Mouse (Mus musculus) midbrain, embryonic 10.5 days (tissue): ENCODE data around the gene Mad2l2. TPM values are rescaled to one million over a fixed set of nuclear protein-coding genes. Genes with fewer than 3 reads are reported as not detected.
A peak's percentile ranks its signal among the peaks of the same experiment; 100 is the strongest.

Experiments
- DNase-seq: peaks from one replicate; pipeline ENCODE4 v3.0.0-alpha.2; 2017; ENCODE audit warnings: low spot score
- H3K27ac ChIP-seq: fragments of 300-500 bp; sonication (generic); replicated peaks from 2 replicates; pipeline ENCODE4 v1.5.1; 2016; ENCODE audit warnings: mild to moderate bottlenecking
- H3K27me3 ChIP-seq: fragments of 300-500 bp; sonication (generic); 2 replicates; pipeline ENCODE4 v1.6.1; 2016; ENCODE audit warnings: low read depth, mild to moderate bottlenecking; ENCODE audit not compliant: poor library complexity, severe bottlenecking
- H3K36me3 ChIP-seq: fragments of 300-500 bp; sonication (generic); 2 replicates; pipeline ENCODE4 v1.6.1; 2016; ENCODE audit warnings: mild to moderate bottlenecking, moderate library complexity
- H3K4me1 ChIP-seq: fragments of 300-500 bp; sonication (generic); 2 replicates; pipeline ENCODE4 v1.6.1; 2016
- H3K4me3 ChIP-seq: fragments of 300-500 bp; sonication (generic); 2 replicates; pipeline ENCODE4 v1.5.1; 2016; ENCODE audit warnings: mild to moderate bottlenecking, moderate library complexity
- H3K9me3 ChIP-seq: fragments of 300-500 bp; sonication (generic); replicated peaks from 2 replicates; pipeline ENCODE4 v1.6.1; 2016; ENCODE audit warnings: mild to moderate bottlenecking
- WGBS: fragments of 180-500 bp; shearing (Covaris S2); methylation state at CpG from one replicate; pipeline ENCODE4 v1.1.7; 2016; 5-methylcytosine and 5-hydroxymethylcytosine counted together
- polyA plus RNA-seq: library from polyadenylated mRNA; unstranded; fragments of >200 nt; fragmentation: Nextera tagmentation; extraction: Ambion mirVana; gene quantifications from 2 replicates; pipeline ENCODE4 v1.2.1, GENCODE M21; 2016

The Mad2l2 gene
- polyA plus RNA-seq, 1 experiment from 2014 or later, result 72.6 TPM

GRCm38 (mm10) chr4:148131497-148132081, 1.4 kb downstream of the Mad2l2 start:
- peak overlapping the region; percentile 71 for H3K4me3 ChIP-seq
- peaks cover 59% of the 10 kb centered on the region for H3K27me3 ChIP-seq
- H3K27ac ChIP-seq, result peak overlapping the region; percentile 99
- under 1% methylated on average over 21 of the region's 21 CpGs for WGBS
- H3K4me1 ChIP-seq, result peaks cover 61% of the 10 kb centered on the region
- H3K36me3 ChIP-seq, result peaks cover 10% of the 10 kb centered on the region
- DNase-seq, result peak; percentile 80
- no peaks in the 10 kb centered on the region; the same call in 1 of the 2 replicates for H3K9me3 ChIP-seq

GRCm38 (mm10) chr4:148134988-148135387, 4.8 kb downstream of the Mad2l2 start:
- H3K4me3 ChIP-seq, result no peak overlapping the region
- DNase-seq, result no peak
- 86% methylated on average over 8 of the region's 8 CpGs for WGBS
- H3K36me3 ChIP-seq, result 0 out of 2 replicates have a peak, but pooled peaks cover 2% of the 10 kb centered on the region
- H3K4me1 ChIP-seq, result peaks cover 53% of the 10 kb centered on the region
- no peaks in the 10 kb centered on the region for H3K9me3 ChIP-seq
- H3K27me3 ChIP-seq, result peaks cover 54% of the 10 kb centered on the region
- H3K27ac ChIP-seq, result no peak overlapping the region

DNA sequence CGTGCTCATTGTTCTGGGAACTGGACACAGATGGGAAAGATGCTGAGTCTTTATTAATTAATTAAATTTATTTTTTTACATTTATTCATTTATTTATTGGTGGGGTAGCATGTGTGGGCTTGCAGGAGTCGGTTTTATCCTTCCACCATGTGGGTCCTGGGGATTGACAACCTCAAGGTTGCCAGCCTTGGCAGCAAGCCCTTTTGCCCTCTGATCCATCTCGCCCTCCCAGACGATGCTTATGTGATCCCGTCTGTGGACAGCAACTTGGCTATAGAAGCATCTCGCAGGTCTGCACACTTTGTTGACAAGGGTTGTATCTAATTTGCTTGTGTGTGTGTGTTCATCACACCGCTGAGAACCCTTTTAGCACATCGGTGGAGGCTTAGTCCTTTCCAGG, 7.3 kb downstream of the Mad2l2 start:
- Histone ChIP-seq H3K4me1 (peaks cover 33% of the 10 kb centered on the region), H3K4me3 (no peak overlapping the region), H3K27me3 (peaks cover 29% of the 10 kb centered on the region), H3K36me3 (0 out of 2 replicates have a peak, but pooled peaks cover 2% of the 10 kb centered on the region), H3K9me3 (no peaks in the 10 kb centered on the region), H3K27ac (no peak overlapping the region)
- DNase-seq, result no peak
- 71% methylated on average over 8 of the region's 8 CpGs for WGBS

- Histone ChIP-seq H3K4me3 (peak overlapping the region; percentile 66), H3K27ac (peak overlapping the region; percentile 89), H3K4me1 (peaks cover 28% of the 10 kb centered on the region), H3K36me3 (peaks cover 19% of the 10 kb centered on the region), H3K27me3 (peaks cover 27% of the 10 kb centered on the region), H3K9me3 (no peaks in the 10 kb centered on the region)
- under 1% methylated on average over 12 of the region's 12 CpGs for WGBS
- no peak for DNase-seq
Observed at GRCm38 (mm10) chr4:148139767-148140097, 9.5 kb downstream of the Mad2l2 start.

DNA sequence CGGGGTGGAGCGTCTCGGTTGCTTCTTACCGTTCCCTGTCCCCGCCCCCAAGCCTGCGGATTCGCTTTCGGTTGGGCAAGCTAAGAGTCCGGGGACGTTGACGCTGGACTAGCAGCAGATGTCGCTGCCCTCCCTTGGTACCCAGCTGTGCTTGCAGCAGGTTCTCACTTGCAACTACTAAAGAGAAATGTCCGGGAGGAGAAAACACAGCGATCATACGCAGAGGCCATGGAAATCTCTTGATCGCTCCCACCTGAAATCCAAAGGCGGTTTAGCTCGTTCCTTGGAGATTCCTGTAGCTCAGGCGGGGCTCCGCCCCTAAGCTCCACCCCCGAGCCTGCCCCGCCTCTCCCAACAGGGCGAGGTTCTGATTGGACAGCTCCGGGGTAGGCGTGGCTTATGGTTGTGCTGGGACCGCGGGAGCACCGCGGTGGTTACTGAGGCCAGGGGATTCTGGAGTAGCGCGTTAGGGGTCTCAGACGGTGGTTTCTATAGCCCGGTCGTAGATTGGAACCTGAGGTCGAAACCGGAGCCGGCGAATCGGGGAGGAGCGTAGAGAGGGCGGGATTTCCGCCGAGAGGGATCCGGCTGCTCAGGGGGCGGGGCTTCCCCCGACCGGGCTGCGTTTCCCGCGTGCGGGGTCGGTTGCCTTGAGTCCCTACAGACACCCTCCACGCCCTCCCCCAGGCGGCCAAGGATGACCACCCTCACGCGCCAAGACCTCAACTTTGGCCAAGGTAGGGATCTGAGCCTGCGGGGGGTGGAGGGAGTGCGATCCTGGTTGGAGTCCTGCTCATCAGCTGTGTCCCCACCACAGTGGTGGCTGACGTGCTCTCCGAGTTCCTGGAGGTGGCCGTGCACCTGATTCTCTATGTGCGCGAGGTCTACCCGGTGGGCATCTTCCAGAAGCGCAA, 10.2 kb downstream of the Mad2l2 start:
- peaks cover 27% of the 10 kb centered on the region for H3K27me3 ChIP-seq
- peak overlapping the region; percentile 89 for H3K27ac ChIP-seq
- peaks cover 25% of the 10 kb centered on the region for H3K36me3 ChIP-seq
- WGBS, result under 1% methylated on average over 65 of the region's 65 CpGs
- peak; percentile 97 for DNase-seq
- peaks cover 28% of the 10 kb centered on the region for H3K4me1 ChIP-seq
- no peaks in the 10 kb centered on the region for H3K9me3 ChIP-seq
- H3K4me3 ChIP-seq, result peak overlapping the region; percentile 66

DNA sequence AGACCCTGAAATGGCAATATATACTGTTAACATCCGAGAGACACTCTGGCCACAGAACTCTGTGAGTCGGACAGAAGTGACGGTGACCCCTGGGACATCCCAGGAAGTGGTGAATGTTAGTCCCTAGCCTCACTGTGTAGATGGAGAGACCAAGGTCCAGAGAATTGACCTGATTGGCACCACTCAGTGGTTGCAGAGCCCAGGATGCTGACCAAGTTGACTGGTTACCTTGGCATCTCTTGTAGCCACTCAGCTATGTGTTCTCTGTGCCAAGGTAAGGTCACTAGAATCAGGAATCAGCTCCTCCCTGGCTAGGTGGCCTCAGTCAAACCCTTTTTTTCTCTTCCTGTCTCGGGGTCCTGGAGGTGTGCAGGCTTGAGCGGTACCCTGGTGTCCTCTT, 13.5 kb downstream of the Mad2l2 start:
- Histone ChIP-seq H3K4me1 (peaks cover 16% of the 10 kb centered on the region), H3K27ac (no peak overlapping the region), H3K4me3 (no peak overlapping the region), H3K27me3 (peaks cover 9% of the 10 kb centered on the region), H3K36me3 (peaks cover 57% of the 10 kb centered on the region), H3K9me3 (no peaks in the 10 kb centered on the region)
- WGBS, result 88% methylated on average over 5 of the region's 5 CpGs
- DNase-seq, result no peak

DNA sequence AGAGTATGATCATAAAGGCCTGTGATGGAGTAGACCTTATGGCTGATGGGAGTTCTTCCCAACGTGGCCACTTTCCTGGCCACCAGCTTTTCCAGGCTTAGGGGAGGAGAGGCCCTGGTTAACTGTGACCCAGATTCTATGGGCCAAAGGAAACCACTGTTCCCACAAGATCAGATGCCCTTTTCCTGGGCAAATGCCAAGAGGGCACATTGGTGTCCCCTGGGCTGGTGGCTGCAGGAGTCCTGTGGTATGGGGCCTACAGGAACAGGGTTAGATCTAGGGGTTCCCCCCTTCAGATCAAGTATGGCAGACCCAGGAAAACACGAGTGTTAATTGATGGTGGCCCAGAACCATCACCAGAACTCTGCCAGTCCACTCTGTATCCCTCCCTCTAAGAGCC, 17.5 kb downstream of the Mad2l2 start:
- Histone ChIP-seq H3K27ac (no peak overlapping the region), H3K9me3 (no peaks in the 10 kb centered on the region), H3K36me3 (peaks cover 65% of the 10 kb centered on the region), H3K4me1 (peaks cover 30% of the 10 kb centered on the region), H3K4me3 (no peak overlapping the region), H3K27me3 (no peaks in the 10 kb centered on the region; the same call in 1 of the 2 replicates)
- DNase-seq, result no peak
- WGBS, result 83% methylated on average over 2 of the region's 2 CpGs

GRCm38 (mm10) chr4:148149540-148149939, 19.4 kb downstream of the Mad2l2 start:
- peaks cover 31% of the 10 kb centered on the region for H3K4me1 ChIP-seq
- H3K36me3 ChIP-seq, result peaks cover 68% of the 10 kb centered on the region
- H3K27ac ChIP-seq, result no peak overlapping the region
- DNase-seq, result no peak
- no peaks in the 10 kb centered on the region; the same call in 1 of the 2 replicates for H3K27me3 ChIP-seq
- WGBS, result 70% methylated on average over 12 of the region's 12 CpGs
- no peaks in the 10 kb centered on the region for H3K9me3 ChIP-seq
- H3K4me3 ChIP-seq, result no peak overlapping the region

DNA sequence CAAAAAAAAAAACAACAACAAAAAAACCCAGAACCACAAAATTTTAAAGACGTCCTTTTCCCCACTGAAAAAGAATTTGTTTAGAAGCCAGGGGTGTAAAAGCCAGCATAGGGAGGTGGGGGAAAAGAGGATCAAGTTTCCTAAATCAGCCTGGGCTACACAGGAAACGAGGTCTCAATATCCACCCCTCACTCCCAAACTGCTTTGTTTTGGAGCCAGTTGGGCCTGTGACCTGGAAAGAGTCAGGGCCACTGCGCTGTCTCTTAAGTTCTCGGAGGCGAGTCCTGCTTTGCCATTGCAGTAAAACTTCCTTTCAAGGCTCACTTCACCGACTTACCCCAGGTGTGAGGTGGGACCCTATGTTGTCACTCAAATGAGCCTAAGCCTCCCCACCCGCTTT, 20.1 kb downstream of the Mad2l2 start:
- Histone ChIP-seq H3K4me3 (no peak overlapping the region), H3K9me3 (no peaks in the 10 kb centered on the region), H3K27me3 (no peaks in the 10 kb centered on the region; the same call in 1 of the 2 replicates), H3K4me1 (peaks cover 31% of the 10 kb centered on the region), H3K36me3 (peaks cover 68% of the 10 kb centered on the region), H3K27ac (no peak overlapping the region; the same call in 1 of the 2 replicates)
- WGBS, result 49% methylated on average over 7 of the region's 7 CpGs
- DNase-seq, result no peak

GRCm38 (mm10) chr4:148150953-148151266, 20.7 kb downstream of the Mad2l2 start:
- no peaks in the 10 kb centered on the region; the same call in 1 of the 2 replicates for H3K27me3 ChIP-seq
- WGBS, result 72% methylated on average over 3 of the region's 3 CpGs
- peaks cover 31% of the 10 kb centered on the region for H3K4me1 ChIP-seq
- DNase-seq, result no peak
- peak overlapping the region; percentile 93 for H3K27ac ChIP-seq
- H3K4me3 ChIP-seq, result peak overlapping the region; percentile 80
- H3K36me3 ChIP-seq, result peaks cover 68% of the 10 kb centered on the region
- H3K9me3 ChIP-seq, result no peaks in the 10 kb centered on the region

GRCm38 (mm10) chr4:148151267-148152168, 21.3 kb downstream of the Mad2l2 start, which contains the start of gene Fbxo6:
Gene Fbxo6, minus strand, starts transcription at chr4:148152140.
- Histone ChIP-seq H3K9me3 (no peaks in the 10 kb centered on the region), H3K36me3 (peaks cover 68% of the 10 kb centered on the region), H3K27ac (peak within 1 kb of the TSS; percentile 93), H3K27me3 (no peaks in the 10 kb centered on the region; the same call in 1 of the 2 replicates), H3K4me1 (peaks cover 31% of the 10 kb centered on the region), H3K4me3 (peak within 1 kb of the TSS; percentile 80)
- DNase-seq, result peak; percentile 90
- 2% methylated on average over 61 of the region's 67 CpGs for WGBS

- 76% methylated on average over 5 of the region's 5 CpGs for WGBS
- H3K27ac ChIP-seq, result no peak overlapping the region; the same call in 1 of the 2 replicates
Observed at GRCm38 (mm10) chr4:148152547-148152946, 22.4 kb downstream of the Mad2l2 start.

More at GRCm38 (mm10) chr4:148152547-148152946, 22.4 kb downstream of the Mad2l2 start:
- H3K4me3 ChIP-seq, result no peak overlapping the region; the same call in 1 of the 2 replicates
- peaks cover 69% of the 10 kb centered on the region for H3K36me3 ChIP-seq
- peaks cover 31% of the 10 kb centered on the region for H3K4me1 ChIP-seq
- H3K9me3 ChIP-seq, result no peaks in the 10 kb centered on the region
- no peak for DNase-seq
- H3K27me3 ChIP-seq, result no peaks in the 10 kb centered on the region; the same call in 1 of the 2 replicates
